Mouse (Mus musculus) MEL (cell line): ENCODE measurements at regions not wholly inside any gene's neighbourhood (a gene's known extent, or its start where the extent isn't known, plus 50 kb on each side); places are given as distances from the start of the nearest gene placed in this dataset.

ENCODE experiments used
- CTCF ChIP-seq, 3 experiments: IDR thresholded peaks in 2 of 3; conservative IDR thresholded peaks in 1 of 3; 2 replicates each; pipeline ENCODE4 v1.5.1; 2011 to 2012; ENCODE audit warnings: low read length in 3 of 3, low read depth in 2 of 3, mild to moderate bottlenecking in 2 of 3, improper control_type of control experiment in 1 of 3, inconsistent platforms in 1 of 3, mixed read lengths in 1 of 3, moderate library complexity in 1 of 3; ENCODE audit not compliant: control insufficient read depth in 1 of 3, insufficient read depth in 1 of 3, poor library complexity in 1 of 3, severe bottlenecking in 1 of 3
- MEF2A ChIP-seq: IDR thresholded peaks from 2 replicates; pipeline ENCODE4 v1.6.1; 2014; ENCODE audit warnings: low read depth, mild to moderate bottlenecking, inconsistent platforms, low read length, improper control_type of control experiment; ENCODE audit not compliant: poor library complexity, insufficient replicate concordance, severe bottlenecking; ENCODE audit errors: extremely low read depth
- POLR2A ChIP-seq, 2 experiments: IDR thresholded peaks; 2 replicates each; pipeline ENCODE4 v1.6.1; 2011 to 2012; ENCODE audit warnings: low read length in 2 of 2, mild to moderate bottlenecking in 2 of 2, control low read depth in 1 of 2, improper control_type of control experiment in 1 of 2, low read depth in 1 of 2, moderate library complexity in 1 of 2; ENCODE audit not compliant: control insufficient read depth in 1 of 2, insufficient read depth in 1 of 2, poor library complexity in 1 of 2
- SMC3 ChIP-seq: IDR thresholded peaks from 2 replicates; pipeline ENCODE4 v1.6.1; 2011; ENCODE audit warnings: low read depth, low read length, improper control_type of control experiment
- TAL1 ChIP-seq: IDR thresholded peaks from 2 replicates; pipeline ENCODE4 v1.6.1; 2012; ENCODE audit warnings: mild to moderate bottlenecking, inconsistent platforms, low read length, moderate library complexity, mixed read lengths
- TCF12 ChIP-seq: IDR thresholded peaks from 2 replicates; pipeline ENCODE4 v1.6.1; 2014; ENCODE audit warnings: low read depth, mild to moderate bottlenecking, inconsistent platforms, low read length, improper control_type of control experiment, moderate library complexity
- USF1 ChIP-seq: IDR thresholded peaks from 2 replicates; pipeline ENCODE4 v1.6.1; 2014; ENCODE audit warnings: low read depth, mild to moderate bottlenecking, inconsistent platforms, low read length, improper control_type of control experiment, moderate library complexity
- USF2 ChIP-seq, 2 experiments: IDR thresholded peaks; 2 replicates each; pipeline ENCODE4 v1.6.1; 2011 to 2012; ENCODE audit warnings: improper control_type of control experiment in 2 of 2, low read length in 2 of 2, borderline replicate concordance in 1 of 2, inconsistent platforms in 1 of 2, low read depth in 1 of 2, mild to moderate bottlenecking in 1 of 2; ENCODE audit not compliant: insufficient read depth in 1 of 2

- TF ChIP-seq TAL1 (no peak), CTCF (IDR thresholded peaks at IDR 0.05 in 2 of 3, conservative IDR thresholded peaks at IDR 0.05 in 1 of 3; ENCODE audit: control insufficient read depth in 1 of 3, insufficient read depth in 1 of 3, low read depth in 2 of 3, low read length in 3 of 3, poor library complexity in 1 of 3, severe bottlenecking in 1 of 3) (no peak), USF2 (IDR thresholded peaks at IDR 0.05; ENCODE audit: borderline replicate concordance in 1 of 2, insufficient read depth in 1 of 2, low read depth in 1 of 2, low read length in 2 of 2) (no peak), SMC3 (no peak), TCF12 (no peak), POLR2A (IDR thresholded peaks at IDR 0.05; ENCODE audit: control insufficient read depth in 1 of 2, insufficient read depth in 1 of 2, low read depth in 1 of 2, low read length in 2 of 2, poor library complexity in 1 of 2) (no peak), MEF2A (no peak), USF1 (no peak)
Measured at GRCm38 (mm10) chr13:72826613-72827012, 198.0 kb downstream of the Irx2 start.
